Mouse (Mus musculus) Patski (cell line): Measurements from ENCODE around the gene Hspb6. TPM values are rescaled to one million over a fixed set of nuclear protein-coding genes. Genes with fewer than 3 reads are reported as not detected.

Source experiments
- ATAC-seq: fragments of 100-300 bp; one replicate; pipeline ENCODE4 v1.8.0; 2021
- CTCF ChIA-PET: fragments of 350-600 bp; sonication (Branson Sonifier 250); formaldehyde crosslinking; loops from one replicate; lab custom pipeline; 2022; ENCODE audit warnings: inconsistent platforms; lab: Charles Lee
- POLR2A ChIA-PET: fragments of 350-600 bp; sonication (Branson Sonifier 250); formaldehyde crosslinking; loops from one replicate; lab custom pipeline; 2022; ENCODE audit warnings: antibody characterized with exemption, inconsistent platforms; lab: Charles Lee
- DNase-seq: peaks from one replicate; pipeline ENCODE4 v3.0.0-alpha.2; 2011; ENCODE audit warnings: low read depth, low spot score
- H3K27me3 ChIP-seq: fragments of 371-371 bp; one replicate; pipeline ENCODE4 v1.5.1; 2021
- CTCF ChIP-seq: fragments of 100-300 bp; IDR thresholded peaks from one replicate; pipeline ENCODE4 v1.5.1; 2021
- in situ Hi-C: fragments of 300-500 bp; cut with MboI; formaldehyde crosslinking; loops from 3 replicates; pipeline ENCODE4 v1.11.1; 2018; ENCODE audit warnings: low pct_unique_long_range_greater_than_20kb, mixed read lengths
- polyA plus RNA-seq: library from polyadenylated mRNA; unstranded; gene quantifications from one replicate; pipeline ENCODE4 v1.2.3, GENCODE M21; 2021

The Hspb6 gene
- polyA plus RNA-seq, 1 experiment from 2014 or later, result 29.8 TPM

GRCm38 (mm10) chr7:30562526-30563116 lies 10.6 kb downstream of the Hspb6 start:
- no peaks in the 10 kb centered on the region for H3K27me3 ChIP-seq
- ATAC-seq (no peak), DNase-seq (no peak)
- POLR2A ChIA-PET, result interaction anchor here (1.1 kb wide), 1 partner anchor 10 kb away, joined by 3 read pairs; no protein-coding TSS in a partner anchor
- in situ Hi-C loops, result no loop called here
- TF ChIP-seq CTCF, result no peak
- CTCF ChIA-PET, result no interaction called here

GRCm38 (mm10) chr7:30563117-30563905 lies 11.3 kb downstream of the Hspb6 start, which contains the start of the genes U2af1l4, Gm49396 and Psenen:
Gene U2af1l4 (plus strand): TSS chr7:30563301.
Gene Gm49396 (plus strand): TSS chr7:30563344.
Gene Psenen (minus strand): TSS chr7:30563627.
- no peak for TF ChIP-seq CTCF
- peak; percentile 75 for ATAC-seq
- ChIA-PET POLR2A (interaction anchor here (0.7 to 1.1 kb wide), 2 partner anchors 11 to 182 kb away, joined by 3 to 5 read pairs; no protein-coding TSS in a partner anchor), CTCF (interaction anchor here (1.5 kb wide), 1 partner anchor 26 kb away, joined by 5 read pairs; no protein-coding TSS in a partner anchor)
- peak; percentile 89 for DNase-seq
- in situ Hi-C loops, result no loop called here
- H3K27me3 ChIP-seq, result no peaks in the 10 kb centered on the region

- no peak for DNase-seq
- ATAC-seq, result no peak
- no peak for TF ChIP-seq CTCF
- H3K27me3 ChIP-seq, result no peaks in the 10 kb centered on the region
- POLR2A ChIA-PET, result no interaction called here
- CTCF ChIA-PET, result interaction anchor here (1.1 to 1.5 kb wide), 2 partner anchors 10 to 25 kb away, joined by 5 read pairs; no protein-coding TSS in a partner anchor
- in situ Hi-C loops, result no loop called here
These were observed 11.9 kb downstream of the Hspb6 start for GRCm38 (mm10) chr7:30563906-30564280.

GRCm38 (mm10) chr7:30564970-30565571 lies 13.1 kb downstream of the Hspb6 start, which contains the start of gene Igflr1:
Gene Igflr1 (plus strand): TSS chr7:30565427.
- in situ Hi-C loops, result no loop called here
- POLR2A ChIA-PET, result no interaction called here
- CTCF ChIA-PET, result interaction anchor here (1.1 kb wide), 1 partner anchor 9 kb away, joined by 5 read pairs; no protein-coding TSS in a partner anchor

GRCm38 (mm10) chr7:30566033-30566432 lies 14.1 kb downstream of the Hspb6 start:
- ATAC-seq (no peak), DNase-seq (no peak)
- in situ Hi-C loops, result no loop called here
- no peak for TF ChIP-seq CTCF
- ChIA-PET POLR2A (interaction anchor here (1.0 kb wide), 1 partner anchor 9 kb away, joined by 3 read pairs; no protein-coding TSS in a partner anchor), CTCF (no interaction called here)
- no peaks in the 10 kb centered on the region for H3K27me3 ChIP-seq

More at GRCm38 (mm10) chr7:30564970-30565571, 13.1 kb downstream of the Hspb6 start, which contains the start of gene Igflr1:
- no peak for TF ChIP-seq CTCF
- ATAC-seq, result no peak
- H3K27me3 ChIP-seq, result no peaks in the 10 kb centered on the region
- DNase-seq, result no peak

- ChIA-PET CTCF (no interaction called here), POLR2A (interaction anchor here (1.3 to 1.7 kb wide), 2 partner anchors 9 to 13 kb away, joined by 3 to 4 read pairs; no protein-coding TSS in a partner anchor)
- H3K27me3 ChIP-seq, result no peaks in the 10 kb centered on the region
- DNase-seq (no peak), ATAC-seq (no peak)
- in situ Hi-C loops, result no loop called here
- TF ChIP-seq CTCF, result no peak
These were observed 15.6 kb downstream of the Hspb6 start for GRCm38 (mm10) chr7:30567555-30567954.

GRCm38 (mm10) chr7:30572389-30572788 lies 20.4 kb downstream of the Hspb6 start:
- ATAC-seq (no peak), DNase-seq (no peak)
- in situ Hi-C loops, result no loop called here
- H3K27me3 ChIP-seq, result no peaks in the 10 kb centered on the region
- CTCF ChIA-PET, result interaction anchor here (0.9 to 1.4 kb wide), 2 partner anchors 9 to 97 kb away, joined by 3 to 6 read pairs; no protein-coding TSS in a partner anchor
- no peak for TF ChIP-seq CTCF
- POLR2A ChIA-PET, result interaction anchor here (1.1 to 2.2 kb wide), 2 partner anchors 10 to 13 kb away, joined by 3 to 12 read pairs; no protein-coding TSS in a partner anchor

- DNase-seq (no peak), ATAC-seq (no peak)
These were observed 21.0 kb downstream of the Hspb6 start for GRCm38 (mm10) chr7:30572969-30573368.

GRCm38 (mm10) chr7:30579950-30580349 lies 28.0 kb downstream of the Hspb6 start:
- in situ Hi-C loops, result no loop called here

More at GRCm38 (mm10) chr7:30572969-30573368, 21.0 kb downstream of the Hspb6 start:
- POLR2A ChIA-PET, result interaction anchor here (1.1 to 2.2 kb wide), 2 partner anchors 9 to 12 kb away, joined by 3 to 12 read pairs; no protein-coding TSS in a partner anchor
- in situ Hi-C loops, result no loop called here
- H3K27me3 ChIP-seq, result no peaks in the 10 kb centered on the region
- CTCF ChIA-PET, result interaction anchor here (0.9 to 1.9 kb wide), 5 partner anchors 8 to 96 kb away, joined by 3 to 6 read pairs (median 5); no protein-coding TSS in a partner anchor
- TF ChIP-seq CTCF, result no peak

More at GRCm38 (mm10) chr7:30579950-30580349, 28.0 kb downstream of the Hspb6 start:
- TF ChIP-seq CTCF, result no peak
- ChIA-PET CTCF (no interaction called here), POLR2A (interaction anchor here (1.7 kb wide), 1 partner anchor 12 kb away, joined by 4 read pairs; no protein-coding TSS in a partner anchor)
- no peak for ATAC-seq
- DNase-seq, result no peak
- H3K27me3 ChIP-seq, result no peaks in the 10 kb centered on the region
